Mouse (Mus musculus) layer of hippocampus, adult 9-10 months (tissue): ENCODE measurements around the gene Sox5.

Source experiments
- DNase-seq: peaks from one replicate; pipeline ENCODE4 v3.0.0; 2022; ENCODE audit warnings: low spot score

Sox5 gene

GRCm38 (mm10) chr6:144485578-144485977, 296.2 kb downstream of the Sox5 start:
- no peak for DNase-seq

GRCm38 (mm10) chr6:144483166-144483565, 298.6 kb downstream of the Sox5 start:
- no peak for DNase-seq

- no peak for DNase-seq
Measured at GRCm38 (mm10) chr6:144480648-144481528, 300.9 kb downstream of the Sox5 start.

- DNase-seq: no peak
Measured at GRCm38 (mm10) chr6:144479861-144480260, 301.9 kb downstream of the Sox5 start.

- DNase-seq: no peak
Measured at GRCm38 (mm10) chr6:144477287-144478064, 304.3 kb downstream of the Sox5 start.

GRCm38 (mm10) chr6:144473437-144473836, 308.3 kb downstream of the Sox5 start:
- no peak for DNase-seq

GRCm38 (mm10) chr6:144472089-144472900, 309.5 kb downstream of the Sox5 start:
- no peak for DNase-seq

GRCm38 (mm10) chr6:144466711-144467110, 315.1 kb downstream of the Sox5 start:
- no peak for DNase-seq

GRCm38 (mm10) chr6:144463691-144464090, 318.1 kb downstream of the Sox5 start:
- no peak for DNase-seq

- DNase-seq: no peak
Measured at GRCm38 (mm10) chr6:144463274-144463673, 318.5 kb downstream of the Sox5 start.

GRCm38 (mm10) chr6:144459486-144459885, 322.3 kb downstream of the Sox5 start:
- DNase-seq: no peak

- DNase-seq: no peak
Measured at GRCm38 (mm10) chr6:144457500-144457899, 324.3 kb downstream of the Sox5 start.

GRCm38 (mm10) chr6:144454291-144455276, 327.2 kb downstream of the Sox5 start:
- no peak for DNase-seq

- DNase-seq: no peak
Measured at GRCm38 (mm10) chr6:144453605-144454004, 328.2 kb downstream of the Sox5 start.

- no peak for DNase-seq
Measured at GRCm38 (mm10) chr6:144453147-144453546, 328.6 kb downstream of the Sox5 start.

- peak; percentile 59 for DNase-seq
Measured at GRCm38 (mm10) chr6:144452200-144452977, 329.4 kb downstream of the Sox5 start.

- no peak for DNase-seq
Measured at GRCm38 (mm10) chr6:144451631-144452030, 330.1 kb downstream of the Sox5 start.

- no peak for DNase-seq
Measured at GRCm38 (mm10) chr6:144445761-144446373, 335.9 kb downstream of the Sox5 start.

GRCm38 (mm10) chr6:144444367-144444766, 337.4 kb downstream of the Sox5 start:
- no peak for DNase-seq

GRCm38 (mm10) chr6:144443681-144444080, 338.1 kb downstream of the Sox5 start:
- no peak for DNase-seq
